Mouse (Mus musculus): ENCODE results near the gene Polr3e. TPM values are rescaled to one million over a fixed set of nuclear protein-coding genes. Genes with fewer than 3 reads are reported as not detected.
A peak's percentile ranks its signal among the peaks of the same experiment; 100 is the strongest.

Polr3e gene
- 31.2 and 41.0 TPM in 2 replicates for polyA plus RNA-seq (2016; fragmentation: Nextera tagmentation; extraction: Ambion mirVana)

GRCm38 (mm10) chr7:120917592-120918461, at the start of gene Polr3e:
TSS of gene Polr3e (plus strand) at chr7:120917744.
- H3K4me1 ChIP-seq (replicated peaks) = peaks cover 24% of the 10 kb centered on the region
- DNase-seq (ENCODE audit: low spot score) = peak; percentile 99
- no peaks in the 10 kb centered on the region for H3K9me3 ChIP-seq
- H3K27me3 ChIP-seq (ENCODE audit: insufficient read depth, poor library complexity, severe bottlenecking) = no peaks in the 10 kb centered on the region
- WGBS = under 1% methylated on average over 102 of the region's 102 CpGs
- H3K4me3 ChIP-seq = peak within 1 kb of the TSS; percentile 97
- H3K27ac ChIP-seq = peak within 1 kb of the TSS; percentile 96
- H3K36me3 ChIP-seq = peaks cover 4% of the 10 kb centered on the region

GRCm38 (mm10) chr7:120869883-120870282, 47.7 kb upstream of the Polr3e start:
- 79% methylated on average over 5 of the region's 5 CpGs for WGBS
- Histone ChIP-seq H3K4me3 (no peak overlapping the region), H3K27ac (no peak overlapping the region), H3K9me3 (no peaks in the 10 kb centered on the region), H3K36me3 (no peaks in the 10 kb centered on the region), H3K4me1 (replicated peaks) (peaks cover 32% of the 10 kb centered on the region), H3K27me3 (ENCODE audit: insufficient read depth, poor library complexity, severe bottlenecking) (no peaks in the 10 kb centered on the region)
- no peak for DNase-seq (ENCODE audit: low spot score)

- H3K9me3 ChIP-seq = no peaks in the 10 kb centered on the region
- H3K27ac ChIP-seq = peak overlapping the region; percentile 47
- DNase-seq (ENCODE audit: low spot score) = no peak
- H3K27me3 ChIP-seq (ENCODE audit: insufficient read depth, poor library complexity, severe bottlenecking) = no peaks in the 10 kb centered on the region
- H3K4me3 ChIP-seq = no peak overlapping the region
- WGBS = 76% methylated on average over 5 of the region's 5 CpGs
- peaks cover 29% of the 10 kb centered on the region for H3K4me1 ChIP-seq (replicated peaks)
- H3K36me3 ChIP-seq = no peaks in the 10 kb centered on the region
Measured at GRCm38 (mm10) chr7:120870431-120871008, 47.0 kb upstream of the Polr3e start.

GRCm38 (mm10) chr7:120873083-120873482, 44.5 kb upstream of the Polr3e start:
- DNase-seq (ENCODE audit: low spot score) = no peak
- H3K27ac ChIP-seq = no peak overlapping the region
- no peaks in the 10 kb centered on the region for H3K36me3 ChIP-seq
- no peak overlapping the region for H3K4me3 ChIP-seq
- WGBS = 80% methylated on average over 12 of the region's 12 CpGs
- H3K27me3 ChIP-seq (ENCODE audit: insufficient read depth, poor library complexity, severe bottlenecking) = no peaks in the 10 kb centered on the region
- H3K9me3 ChIP-seq = no peaks in the 10 kb centered on the region
- 0 out of 2 replicates have a peak, but pooled peaks cover 8% of the 10 kb centered on the region for H3K4me1 ChIP-seq (replicated peaks)

GRCm38 (mm10) chr7:120874021-120874420, 43.5 kb upstream of the Polr3e start:
- Histone ChIP-seq H3K4me1 (replicated peaks) (0 out of 2 replicates have a peak, but pooled peaks cover 8% of the 10 kb centered on the region), H3K4me3 (no peak overlapping the region), H3K27me3 (ENCODE audit: insufficient read depth, poor library complexity, severe bottlenecking) (no peaks in the 10 kb centered on the region), H3K36me3 (no peaks in the 10 kb centered on the region), H3K9me3 (no peaks in the 10 kb centered on the region), H3K27ac (peak overlapping the region; percentile 50; the same call in 1 of the 2 replicates)
- 88% methylated on average over 3 of the region's 3 CpGs for WGBS
- DNase-seq (ENCODE audit: low spot score) = no peak

- 79% methylated on average over 7 of the region's 7 CpGs for WGBS
- H3K4me3 ChIP-seq = no peak overlapping the region
- H3K27ac ChIP-seq = peak overlapping the region; percentile 57
- no peak for DNase-seq (ENCODE audit: low spot score)
- H3K27me3 ChIP-seq (ENCODE audit: insufficient read depth, poor library complexity, severe bottlenecking) = no peaks in the 10 kb centered on the region
- H3K4me1 ChIP-seq (replicated peaks) = 0 out of 2 replicates have a peak, but pooled peaks cover 7% of the 10 kb centered on the region
- H3K9me3 ChIP-seq = no peaks in the 10 kb centered on the region
- peaks cover 2% of the 10 kb centered on the region for H3K36me3 ChIP-seq
Measured at GRCm38 (mm10) chr7:120874764-120875539, 42.6 kb upstream of the Polr3e start.

- H3K4me1 ChIP-seq (replicated peaks) = 0 out of 2 replicates have a peak, but pooled peaks cover 5% of the 10 kb centered on the region
- H3K27me3 ChIP-seq (ENCODE audit: insufficient read depth, poor library complexity, severe bottlenecking) = no peaks in the 10 kb centered on the region
- no peaks in the 10 kb centered on the region for H3K9me3 ChIP-seq
- peaks cover 10% of the 10 kb centered on the region for H3K36me3 ChIP-seq
- H3K27ac ChIP-seq = peak overlapping the region; percentile 57
- no peak overlapping the region for H3K4me3 ChIP-seq
- WGBS = 68% methylated on average over 3 of the region's 3 CpGs
- DNase-seq (ENCODE audit: low spot score) = no peak
Measured at GRCm38 (mm10) chr7:120875540-120876388, 41.8 kb upstream of the Polr3e start.

GRCm38 (mm10) chr7:120878271-120878670, 39.3 kb upstream of the Polr3e start:
- Histone ChIP-seq H3K4me3 (no peak overlapping the region), H3K9me3 (no peaks in the 10 kb centered on the region), H3K4me1 (replicated peaks) (peaks cover 5% of the 10 kb centered on the region; the same call in 1 of the 2 replicates), H3K27ac (no peak overlapping the region), H3K27me3 (ENCODE audit: insufficient read depth, poor library complexity, severe bottlenecking) (no peaks in the 10 kb centered on the region), H3K36me3 (peaks cover 24% of the 10 kb centered on the region)
- 81% methylated on average over 6 of the region's 6 CpGs for WGBS
- DNase-seq (ENCODE audit: low spot score) = no peak

GRCm38 (mm10) chr7:120879972-120880371, 37.6 kb upstream of the Polr3e start:
- Histone ChIP-seq H3K4me1 (replicated peaks) (peaks cover 5% of the 10 kb centered on the region; the same call in 1 of the 2 replicates), H3K9me3 (no peaks in the 10 kb centered on the region), H3K27me3 (ENCODE audit: insufficient read depth, poor library complexity, severe bottlenecking) (no peaks in the 10 kb centered on the region), H3K36me3 (peaks cover 40% of the 10 kb centered on the region), H3K27ac (no peak overlapping the region), H3K4me3 (no peak overlapping the region)
- 88% methylated on average over 3 of the region's 3 CpGs for WGBS
- no peak for DNase-seq (ENCODE audit: low spot score)

- WGBS = 98% methylated on average over 4 of the region's 4 CpGs
- no peak for DNase-seq (ENCODE audit: low spot score)
- H3K4me1 ChIP-seq (replicated peaks) = peaks cover 2% of the 10 kb centered on the region; the same call in 1 of the 2 replicates
- H3K9me3 ChIP-seq = no peaks in the 10 kb centered on the region
- H3K4me3 ChIP-seq = no peak overlapping the region
- H3K27me3 ChIP-seq (ENCODE audit: insufficient read depth, poor library complexity, severe bottlenecking) = no peaks in the 10 kb centered on the region
- H3K36me3 ChIP-seq = peaks cover 48% of the 10 kb centered on the region
- H3K27ac ChIP-seq = no peak overlapping the region
Measured at GRCm38 (mm10) chr7:120880770-120881169, 36.8 kb upstream of the Polr3e start.

GRCm38 (mm10) chr7:120881451-120881850, 36.1 kb upstream of the Polr3e start:
- peaks cover 55% of the 10 kb centered on the region for H3K36me3 ChIP-seq
- DNase-seq (ENCODE audit: low spot score) = no peak
- no peak overlapping the region for H3K27ac ChIP-seq
- WGBS = 68% methylated on average over 2 of the region's 2 CpGs
- no peak overlapping the region for H3K4me3 ChIP-seq
- H3K27me3 ChIP-seq (ENCODE audit: insufficient read depth, poor library complexity, severe bottlenecking) = no peaks in the 10 kb centered on the region
- H3K4me1 ChIP-seq (replicated peaks) = no peaks in the 10 kb centered on the region; the same call in 1 of the 2 replicates
- H3K9me3 ChIP-seq = no peaks in the 10 kb centered on the region

- no peaks in the 10 kb centered on the region for H3K9me3 ChIP-seq
- no peak overlapping the region for H3K27ac ChIP-seq
- H3K4me3 ChIP-seq = no peak overlapping the region
- peaks cover 66% of the 10 kb centered on the region for H3K36me3 ChIP-seq
- DNase-seq (ENCODE audit: low spot score) = no peak
- H3K27me3 ChIP-seq (ENCODE audit: insufficient read depth, poor library complexity, severe bottlenecking) = no peaks in the 10 kb centered on the region
- WGBS = 81% methylated on average over 4 of the region's 4 CpGs
- H3K4me1 ChIP-seq (replicated peaks) = no peaks in the 10 kb centered on the region; the same call in 1 of the 2 replicates
Measured at GRCm38 (mm10) chr7:120882674-120883073, 34.9 kb upstream of the Polr3e start.

Measured in hindbrain, embryonic 10.5 days (tissue).